Mouse (Mus musculus) bone marrow macrophage, adult 2 months (primary cell): ENCODE data around the gene Tbc1d7.

ENCODE experiments used
- CTCF ChIP-seq: IDR thresholded peaks from 2 replicates; pipeline ENCODE4 v1.5.1; 2012; ENCODE audit warnings: low read depth, mild to moderate bottlenecking, low read length, moderate library complexity
- POLR2A ChIP-seq: IDR thresholded peaks from 2 replicates; pipeline ENCODE4 v1.6.1; 2012; ENCODE audit warnings: mild to moderate bottlenecking, low read depth, low read length, borderline replicate concordance

DNA sequence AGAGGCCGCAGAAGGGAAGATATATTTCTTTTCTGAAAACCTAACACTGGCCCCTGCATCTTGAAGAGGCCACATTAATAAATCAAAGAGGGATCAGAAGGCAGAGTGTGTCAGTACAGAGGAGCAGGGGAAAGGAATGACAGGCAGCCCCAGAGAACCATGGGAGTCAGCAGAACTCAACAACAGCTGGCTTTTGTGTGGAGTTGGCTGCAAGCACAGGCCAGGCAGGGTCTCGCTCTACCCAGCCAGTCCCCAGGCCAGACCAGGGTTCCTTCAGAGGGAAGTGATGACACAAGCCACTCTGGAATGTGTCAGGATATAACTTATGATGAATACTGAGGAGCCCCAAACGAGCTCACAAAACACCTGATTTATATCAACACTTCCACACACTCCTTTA, 11.9 kb downstream of the Tbc1d7 start:
- TF ChIP-seq POLR2A (no peak), CTCF (no peak)
